Mouse (Mus musculus): Measurements from ENCODE around the gene 4930544D05Rik. TPM values are rescaled to one million over a fixed set of nuclear protein-coding genes. Genes with fewer than 3 reads are reported as not detected.

The 4930544D05Rik gene
- polyA plus RNA-seq, 1 experiment from 2014 or later = not detected

DNA sequence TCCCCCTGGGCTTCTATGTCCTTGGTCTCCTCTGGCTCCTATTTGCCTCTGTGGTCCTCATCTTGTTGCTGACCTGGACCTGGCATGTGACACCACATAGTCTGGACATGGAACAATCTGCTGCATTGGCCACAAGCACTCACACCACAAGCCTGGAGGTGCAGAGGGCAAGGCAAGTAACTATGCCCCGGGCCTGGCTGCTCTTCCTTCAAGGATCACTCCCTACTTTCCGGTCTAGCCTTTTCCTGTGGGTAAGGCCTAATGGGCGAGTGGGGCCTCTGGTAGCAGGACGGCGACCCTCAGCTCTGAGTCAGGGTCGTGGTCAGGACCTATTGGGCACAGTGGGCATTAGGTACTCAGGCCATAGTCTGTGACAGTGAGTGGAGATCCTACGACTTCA is 25.6 kb downstream of the 4930544D05Rik start:
- ATAC-seq (replicated peaks; ENCODE audit: extremely low read depth, insufficient read depth, low FRiP score) = no peak

GRCm38 (mm10) chr11:70643051-70643450 is 27.4 kb downstream of the 4930544D05Rik start:
- 91% methylated on average over 6 of the region's 6 CpGs for WGBS

More for the DNA sequence above, 25.6 kb downstream of the 4930544D05Rik start:
- Histone ChIP-seq H3K4me3 (ENCODE audit: low read length) (no peak overlapping the region), H3K9ac (ENCODE audit: low read length) (no peak overlapping the region), H3K4me1 (ENCODE audit: control insufficient read depth, insufficient read depth, low read length) (peaks cover 24% of the 10 kb centered on the region), H3K27me3 (ENCODE audit: control insufficient read depth, insufficient read depth, low read length) (no peaks in the 10 kb centered on the region), H3K27ac (ENCODE audit: low read length) (no peak overlapping the region), H3K9me3 (replicated peaks; ENCODE audit: control insufficient read depth, low read length) (no peaks in the 10 kb centered on the region), H3K4me2 (ENCODE audit: low read depth, low read length) (no peak overlapping the region), H3K36me3 (ENCODE audit: control insufficient read depth, insufficient read depth) (peaks cover 19% of the 10 kb centered on the region)
- 79% methylated on average over 7 of the region's 7 CpGs for WGBS

DNA sequence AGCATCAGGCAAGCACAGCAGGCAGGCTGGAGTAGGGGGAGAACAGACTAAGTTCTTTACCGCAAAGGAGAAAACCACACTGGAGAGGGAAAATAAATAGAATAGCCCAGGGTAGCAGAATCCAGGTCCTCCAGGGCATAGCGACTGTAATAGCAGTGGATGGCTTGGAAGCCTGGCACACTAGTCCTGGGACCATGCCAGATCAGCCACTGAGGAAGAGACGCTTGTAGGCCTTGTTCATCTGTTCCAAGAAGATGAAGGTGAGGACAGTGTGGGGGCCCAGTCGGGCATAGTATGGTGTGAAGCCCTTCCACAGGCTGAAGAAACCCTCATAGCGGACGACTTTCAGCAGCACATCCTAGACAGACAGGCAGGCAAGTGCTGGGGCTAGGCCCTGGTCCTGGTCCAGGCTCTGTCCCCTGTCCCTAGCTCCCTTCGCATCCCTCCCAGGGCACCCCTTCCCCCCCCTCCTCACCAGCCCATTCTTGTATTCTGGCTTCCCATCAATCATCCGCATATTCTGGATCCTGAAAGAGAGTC is 29.0 kb downstream of the 4930544D05Rik start:
- no peak for ATAC-seq (replicated peaks; ENCODE audit: extremely low read depth, insufficient read depth, low FRiP score)
- no peak overlapping the region for H3K27ac ChIP-seq (ENCODE audit: low read length)
- no peak overlapping the region for H3K9ac ChIP-seq (ENCODE audit: low read length)
- no peaks in the 10 kb centered on the region for H3K9me3 ChIP-seq (replicated peaks; ENCODE audit: control insufficient read depth, low read length)
- WGBS = 89% methylated on average over 8 of the region's 8 CpGs
- peaks cover 28% of the 10 kb centered on the region for H3K4me1 ChIP-seq (ENCODE audit: control insufficient read depth, insufficient read depth, low read length)
- no peaks in the 10 kb centered on the region for H3K27me3 ChIP-seq (ENCODE audit: control insufficient read depth, insufficient read depth, low read length)
- peaks cover 31% of the 10 kb centered on the region for H3K36me3 ChIP-seq (ENCODE audit: control insufficient read depth, insufficient read depth)
- no peak overlapping the region for H3K4me3 ChIP-seq (ENCODE audit: low read length)
- H3K4me2 ChIP-seq (ENCODE audit: low read depth, low read length) = no peak overlapping the region

More at GRCm38 (mm10) chr11:70643051-70643450, 27.4 kb downstream of the 4930544D05Rik start:
- Histone ChIP-seq H3K27ac (ENCODE audit: low read length) (no peak overlapping the region), H3K9me3 (replicated peaks; ENCODE audit: control insufficient read depth, low read length) (no peaks in the 10 kb centered on the region), H3K4me1 (ENCODE audit: control insufficient read depth, insufficient read depth, low read length) (peaks cover 26% of the 10 kb centered on the region), H3K9ac (ENCODE audit: low read length) (no peak overlapping the region), H3K36me3 (ENCODE audit: control insufficient read depth, insufficient read depth) (peaks cover 19% of the 10 kb centered on the region), H3K4me2 (ENCODE audit: low read depth, low read length) (no peak overlapping the region), H3K27me3 (ENCODE audit: control insufficient read depth, insufficient read depth, low read length) (no peaks in the 10 kb centered on the region), H3K4me3 (ENCODE audit: low read length) (no peak overlapping the region)
- no peak for ATAC-seq (replicated peaks; ENCODE audit: extremely low read depth, insufficient read depth, low FRiP score)

DNA sequence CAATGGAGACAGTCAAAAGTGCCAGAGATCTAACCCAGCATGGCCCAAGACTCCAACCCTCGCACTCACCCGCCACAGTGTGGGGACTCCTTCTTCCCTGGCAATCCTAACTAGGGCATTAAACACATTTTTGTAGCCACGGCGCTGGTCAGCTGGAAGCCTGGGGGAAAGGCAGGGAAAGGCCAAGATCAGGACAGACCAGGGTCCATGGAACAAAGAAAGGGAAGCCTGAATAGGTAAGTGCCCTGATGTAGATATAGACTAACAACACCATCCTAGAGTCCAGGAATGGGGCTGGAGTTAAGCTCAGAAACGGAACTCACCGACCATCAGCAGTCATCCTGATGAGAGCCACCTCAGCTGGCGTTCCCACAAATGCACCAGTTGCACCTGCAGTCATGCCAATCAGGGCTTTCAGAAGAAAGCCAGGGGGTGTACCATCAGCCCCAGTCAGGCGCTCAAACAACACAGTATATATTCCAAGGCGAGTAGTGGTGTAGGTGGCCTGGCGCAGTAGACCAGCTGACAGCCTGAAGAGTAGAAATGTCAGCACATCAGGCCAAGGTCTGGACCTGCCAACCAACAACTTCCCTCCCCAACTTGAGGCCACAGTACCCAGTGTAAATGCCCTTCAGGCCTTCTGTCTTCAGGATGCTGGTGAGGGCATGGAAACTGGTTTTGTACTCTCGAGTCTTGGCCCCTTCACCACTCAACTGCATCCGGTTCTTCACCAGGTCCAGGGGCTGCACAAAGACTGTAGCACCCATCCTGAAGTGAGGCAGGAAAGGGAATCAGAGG is 30.0 kb downstream of the 4930544D05Rik start:
- H3K4me3 ChIP-seq (ENCODE audit: low read length) = peak overlapping the region; percentile 68
- H3K9ac ChIP-seq (ENCODE audit: low read length) = peak overlapping the region; percentile 85
- peak overlapping the region; percentile 96 for H3K27ac ChIP-seq (ENCODE audit: low read length)
- no peaks in the 10 kb centered on the region for H3K9me3 ChIP-seq (replicated peaks; ENCODE audit: control insufficient read depth, low read length)
- H3K4me2 ChIP-seq (ENCODE audit: low read depth, low read length) = peak overlapping the region; percentile 89
- H3K36me3 ChIP-seq (ENCODE audit: control insufficient read depth, insufficient read depth) = peaks cover 38% of the 10 kb centered on the region
- no peak for ATAC-seq (replicated peaks; ENCODE audit: extremely low read depth, insufficient read depth, low FRiP score)
- WGBS = 75% methylated on average over 12 of the region's 12 CpGs
- peaks cover 30% of the 10 kb centered on the region for H3K4me1 ChIP-seq (ENCODE audit: control insufficient read depth, insufficient read depth, low read length)
- H3K27me3 ChIP-seq (ENCODE audit: control insufficient read depth, insufficient read depth, low read length) = no peaks in the 10 kb centered on the region

GRCm38 (mm10) chr11:70646259-70646555 is 30.6 kb downstream of the 4930544D05Rik start:
- Histone ChIP-seq H3K27ac (ENCODE audit: low read length) (peak overlapping the region; percentile 96), H3K27me3 (ENCODE audit: control insufficient read depth, insufficient read depth, low read length) (no peaks in the 10 kb centered on the region), H3K36me3 (ENCODE audit: control insufficient read depth, insufficient read depth) (peaks cover 44% of the 10 kb centered on the region), H3K9me3 (replicated peaks; ENCODE audit: control insufficient read depth, low read length) (no peaks in the 10 kb centered on the region), H3K4me3 (ENCODE audit: low read length) (peak overlapping the region; percentile 68), H3K4me2 (ENCODE audit: low read depth, low read length) (peak overlapping the region; percentile 89), H3K9ac (ENCODE audit: low read length) (peak overlapping the region; percentile 85), H3K4me1 (ENCODE audit: control insufficient read depth, insufficient read depth, low read length) (peaks cover 35% of the 10 kb centered on the region)
- no peak for ATAC-seq (replicated peaks; ENCODE audit: extremely low read depth, insufficient read depth, low FRiP score)
- WGBS = 23% methylated on average over 3 of the region's 3 CpGs

GRCm38 (mm10) chr11:70646691-70647650 is 31.3 kb downstream of the 4930544D05Rik start, which contains the start of the genes Rnf167 and Slc25a11:
Gene Rnf167, plus strand, starts transcription at chr11:70647235.
Gene Slc25a11, minus strand, starts transcription at chr11:70647479.
- Histone ChIP-seq H3K27ac (ENCODE audit: low read length) (peak within 1 kb of the TSS; percentile 97), H3K9ac (ENCODE audit: low read length) (peak within 1 kb of the TSS; percentile 88), H3K4me1 (ENCODE audit: control insufficient read depth, insufficient read depth, low read length) (peaks cover 42% of the 10 kb centered on the region), H3K27me3 (ENCODE audit: control insufficient read depth, insufficient read depth, low read length) (no peaks in the 10 kb centered on the region), H3K9me3 (replicated peaks; ENCODE audit: control insufficient read depth, low read length) (no peaks in the 10 kb centered on the region), H3K36me3 (ENCODE audit: control insufficient read depth, insufficient read depth) (peaks cover 50% of the 10 kb centered on the region), H3K4me2 (ENCODE audit: low read depth, low read length) (peak within 1 kb of the TSS; percentile 89), H3K4me3 (ENCODE audit: low read length) (peak within 1 kb of the TSS; percentile 77)
- WGBS = under 1% methylated on average over 63 of the region's 63 CpGs
- peak; percentile 91 for ATAC-seq (replicated peaks; ENCODE audit: extremely low read depth, insufficient read depth, low FRiP score)

GRCm38 (mm10) chr11:70647716-70648420 is 32.2 kb downstream of the 4930544D05Rik start:
- peaks cover 59% of the 10 kb centered on the region for H3K36me3 ChIP-seq (ENCODE audit: control insufficient read depth, insufficient read depth)

GRCm38 (mm10) chr11:70648512-70648911 is 32.9 kb downstream of the 4930544D05Rik start:
- H3K4me3 ChIP-seq (ENCODE audit: low read length) = peak overlapping the region; percentile 77
- H3K27me3 ChIP-seq (ENCODE audit: control insufficient read depth, insufficient read depth, low read length) = no peaks in the 10 kb centered on the region
- peaks cover 54% of the 10 kb centered on the region for H3K4me1 ChIP-seq (ENCODE audit: control insufficient read depth, insufficient read depth, low read length)
- WGBS = 63% methylated on average over 4 of the region's 4 CpGs
- H3K9me3 ChIP-seq (replicated peaks; ENCODE audit: control insufficient read depth, low read length) = no peaks in the 10 kb centered on the region
- peak overlapping the region; percentile 29; the same call in 1 of the 2 replicates for H3K27ac ChIP-seq (ENCODE audit: low read length)
- ATAC-seq (replicated peaks; ENCODE audit: extremely low read depth, insufficient read depth, low FRiP score) = no peak
- peaks cover 56% of the 10 kb centered on the region for H3K36me3 ChIP-seq (ENCODE audit: control insufficient read depth, insufficient read depth)
- H3K9ac ChIP-seq (ENCODE audit: low read length) = peak overlapping the region; percentile 88
- H3K4me2 ChIP-seq (ENCODE audit: low read depth, low read length) = peak overlapping the region; percentile 63

More at GRCm38 (mm10) chr11:70647716-70648420, 32.2 kb downstream of the 4930544D05Rik start:
- peak overlapping the region; percentile 88 for H3K9ac ChIP-seq (ENCODE audit: low read length)
- ATAC-seq (replicated peaks; ENCODE audit: extremely low read depth, insufficient read depth, low FRiP score) = no peak
- WGBS = 3% methylated on average over 28 of the region's 28 CpGs
- peak overlapping the region; percentile 77 for H3K4me3 ChIP-seq (ENCODE audit: low read length)
- H3K27me3 ChIP-seq (ENCODE audit: control insufficient read depth, insufficient read depth, low read length) = no peaks in the 10 kb centered on the region
- H3K4me2 ChIP-seq (ENCODE audit: low read depth, low read length) = peak overlapping the region; percentile 63
- peaks cover 51% of the 10 kb centered on the region for H3K4me1 ChIP-seq (ENCODE audit: control insufficient read depth, insufficient read depth, low read length)
- H3K27ac ChIP-seq (ENCODE audit: low read length) = peak overlapping the region; percentile 97
- H3K9me3 ChIP-seq (replicated peaks; ENCODE audit: control insufficient read depth, low read length) = no peaks in the 10 kb centered on the region

Data from heart, embryonic 16.5 days (tissue).